In the genomic region with DNA sequence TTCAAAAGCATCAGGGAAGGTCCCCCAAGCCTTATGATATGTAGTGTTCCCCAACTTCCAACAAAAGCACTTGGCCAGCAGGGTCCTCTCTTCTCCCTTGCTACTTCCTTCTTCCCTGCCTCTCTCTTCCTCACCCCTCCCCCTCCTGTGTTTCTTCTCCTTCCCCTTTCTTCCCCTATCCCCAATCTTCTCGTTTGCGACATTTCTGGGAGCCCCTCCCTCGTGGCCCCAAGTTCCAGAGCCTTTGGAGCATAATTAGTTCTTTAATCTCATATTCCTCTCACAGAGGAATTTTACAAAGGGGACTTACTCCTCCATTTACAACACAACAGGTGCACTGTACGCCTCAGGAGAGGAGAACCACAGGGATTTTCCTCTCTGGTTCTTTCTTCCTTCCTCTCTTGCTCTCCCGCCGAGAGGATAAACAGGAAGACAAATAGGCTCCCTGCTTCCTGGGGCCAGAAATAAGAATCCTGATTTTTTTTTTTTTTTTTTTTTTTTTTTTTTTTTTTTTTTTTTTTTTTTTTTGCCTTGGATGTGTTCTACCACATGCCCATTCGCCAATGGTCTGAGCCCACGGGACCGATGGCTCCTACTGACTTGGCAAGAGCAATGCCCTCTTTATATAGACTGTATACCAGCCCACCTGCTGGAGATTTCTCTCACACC, we compare ENCODE assay signal across 9 mouse cellular contexts.
DNase-seq lines count a peak whose midpoint lies in the region; ATAC-seq lines count a peak whose summit lies in the region.
"Had no signal": no experiment of that assay in that cellular context is flagged by ENCODE, and none has a peak within 500 bp of the region (broad histone marks: within the 10 kb centered on the region; RNA-seq: fewer than 3 reads in every experiment).

No protein-coding gene starts in this region.

- H3K4me1 ChIP-seq in embryonic facial prominence, embryonic 10.5 days, result peaks cover 19% of the 10 kb centered on the region
- peaks cover 12% of the 10 kb centered on the region for H3K4me1 ChIP-seq in hindbrain, embryonic 16.5 days (ENCODE audit: control insufficient read depth, insufficient read depth, low read depth, low read length)

- no peaks in the 10 kb centered on the region for H3K36me3 ChIP-seq in embryonic facial prominence, embryonic 10.5 days (replicated peaks)
- no peaks in the 10 kb centered on the region for H3K36me3 ChIP-seq in hindbrain, embryonic 16.5 days (ENCODE audit: control insufficient read depth, insufficient read depth, low read length)
- H3K36me3 ChIP-seq in macrophage (ENCODE audit: inconsistent target), result no peaks in the 10 kb centered on the region

- DNase-seq in 416B (ENCODE audit: low read depth), result peak; percentile 28
- no peak for DNase-seq in embryonic facial prominence, embryonic 10.5 days (ENCODE audit: low spot score)
- DNase-seq in layer of hippocampus, postnatal 25 days (ENCODE audit: extremely low spot score in 1 of 2, low spot score in 1 of 2), result no peak
- no peak for DNase-seq in thymus, adult 18-20 months
- no peak for DNase-seq in cerebellum, adult 11 months
- DNase-seq in cerebellum, adult 9-10 months, result no peak

- H3K27me3 ChIP-seq in embryonic facial prominence, embryonic 10.5 days (replicated peaks; ENCODE audit: low read depth, poor library complexity, severe bottlenecking), result peaks cover 60% of the 10 kb centered on the region
- H3K27me3 ChIP-seq in hindbrain, embryonic 16.5 days (replicated peaks; ENCODE audit: control insufficient read depth, insufficient read depth, low read length), result no peaks in the 10 kb centered on the region

- no peaks in the 10 kb centered on the region for H3K9me3 ChIP-seq in embryonic facial prominence, embryonic 10.5 days
- no peaks in the 10 kb centered on the region for H3K9me3 ChIP-seq in hindbrain, embryonic 16.5 days (ENCODE audit: control insufficient read depth, low read length)

- no peaks in the 10 kb centered on the region for H3K79me2 ChIP-seq in macrophage (ENCODE audit: inconsistent target)

- peak overlapping the region; percentile 40 for H3K4me2 ChIP-seq in hindbrain, embryonic 16.5 days (ENCODE audit: low read length)

- ATAC-seq in hindbrain, embryonic 16.5 days, result no peak

- WGBS in embryonic facial prominence, embryonic 10.5 days, result 10% methylated on average over 9 of the region's 9 CpGs
- WGBS in hindbrain, embryonic 16.5 days, result 16% methylated on average over 9 of the region's 9 CpGs
- WGBS in macrophage (ENCODE audit: missing documents), result 16% methylated on average over 6 of the region's 9 CpGs

- no peak overlapping the region for H3K9ac ChIP-seq in hindbrain, embryonic 16.5 days (ENCODE audit: low read depth, low read length)

- H3K4me3 ChIP-seq in embryonic facial prominence, embryonic 10.5 days, result peak overlapping the region; percentile 43
- H3K4me3 ChIP-seq in hindbrain, embryonic 16.5 days (ENCODE audit: low read length), result peak overlapping the region; percentile 6; the same call in 1 of the 2 replicates
- peak overlapping the region; percentile 57 for H3K4me3 ChIP-seq in macrophage (ENCODE audit: inconsistent target)
- H3K4me3 ChIP-seq: myocyte had no signal

- H3K27ac ChIP-seq in embryonic facial prominence, embryonic 10.5 days (replicated peaks), result no peak overlapping the region
- no peak overlapping the region for H3K27ac ChIP-seq in hindbrain, embryonic 16.5 days (ENCODE audit: low read depth, low read length)
- H3K27ac ChIP-seq in macrophage, result peak overlapping the region; percentile 72

Comparison
In these comparisons a context has a peak if more than half of its experiments do, and no peak if none do; other contexts are left out.
1. H3K4me3 ChIP-seq: peak in every context shown above with its lines; median percentile 57 in macrophage; 43 in embryonic facial prominence, embryonic 10.5 days; 6 in hindbrain, embryonic 16.5 days.